Mouse (Mus musculus): ENCODE results near the gene Majin. TPM values are rescaled to one million over a fixed set of nuclear protein-coding genes. Genes with fewer than 3 reads are reported as not detected.

Majin gene
- polyA plus RNA-seq (2012; rRNA removed; ENCODE audit: low replicate concordance) = 0.26 and 0.46 TPM in 2 replicates

GRCm38 (mm10) chr19:6184131-6184530, at the start of gene Majin:
TSS of gene Majin (plus strand) at chr19:6184388.

GRCm38 (mm10) chr19:6140678-6141393, 43.4 kb upstream of the Majin start, which contains the start of gene Batf2:
TSS of gene Batf2 (plus strand) at chr19:6140983.

GRCm38 (mm10) chr19:6141394-6141749, 42.8 kb upstream of the Majin start, which contains the start of gene Arl2:
TSS of gene Arl2 (minus strand) at chr19:6141548.

GRCm38 (mm10) chr19:6226135-6226534, 41.9 kb downstream of the Majin start, which contains the start of gene Gpha2:
TSS of gene Gpha2 (plus strand) at chr19:6226380.

GRCm38 (mm10) chr19:6235084-6236052, 51.2 kb downstream of the Majin start, which contains the start of gene Ppp2r5b:
TSS of gene Ppp2r5b (minus strand) at chr19:6235872.

GRCm38 (mm10) chr19:6241274-6242107, 57.3 kb downstream of the Majin start, which contains the start of gene Atg2a:
TSS of gene Atg2a (plus strand) at chr19:6241668.

Other genes with a start within 250 kb of the Majin start
- 60.9 and 84.4 TPM in 2 replicates for gene Pola2, start 220.2 kb upstream of the Majin start, polyA plus RNA-seq (2012; rRNA removed; ENCODE audit: low replicate concordance)
- not detected in 2 replicates for gene Slc22a20, start 198.2 kb upstream of the Majin start, polyA plus RNA-seq (2012; rRNA removed; ENCODE audit: low replicate concordance)
- gene Capn1, start 168.5 kb upstream of the Majin start, polyA plus RNA-seq (2012; rRNA removed; ENCODE audit: low replicate concordance) = 42.0 and 72.3 TPM in 2 replicates
- 59.3 and 60.1 TPM in 2 replicates for gene Syvn1, start 137.8 kb upstream of the Majin start, polyA plus RNA-seq (2012; rRNA removed; ENCODE audit: low replicate concordance)
- 29.0 and 43.8 TPM in 2 replicates for gene Mrpl49, start 126.6 kb upstream of the Majin start, polyA plus RNA-seq (2012; rRNA removed; ENCODE audit: low replicate concordance)
- gene Fau, start 126.5 kb upstream of the Majin start, polyA plus RNA-seq (2012; rRNA removed; ENCODE audit: low replicate concordance) = 740 and 1,078 TPM in 2 replicates
- 43.0 and 48.9 TPM in 2 replicates for gene Znhit2, start 123.2 kb upstream of the Majin start, polyA plus RNA-seq (2012; rRNA removed; ENCODE audit: low replicate concordance)
- 39.1 and 40.1 TPM in 2 replicates for gene Tm7sf2, start 116.0 kb upstream of the Majin start, polyA plus RNA-seq (2012; rRNA removed; ENCODE audit: low replicate concordance)
- gene Vps51, start 107.2 kb upstream of the Majin start, polyA plus RNA-seq (2012; rRNA removed; ENCODE audit: low replicate concordance) = 67.5 and 83.1 TPM in 2 replicates
- gene Tmem262, start 104.4 kb upstream of the Majin start, polyA plus RNA-seq (2012; rRNA removed; ENCODE audit: low replicate concordance) = not detected in 2 replicates
- 0.19 and 0.49 TPM in 2 replicates for gene Gm28374, start 102.1 kb upstream of the Majin start, polyA plus RNA-seq (2012; rRNA removed; ENCODE audit: low replicate concordance)
- gene Zfpl1, start 99.4 kb upstream of the Majin start, polyA plus RNA-seq (2012; rRNA removed; ENCODE audit: low replicate concordance) = 100 and 103 TPM in 2 replicates
- gene Cdca5, start 99.4 kb upstream of the Majin start, polyA plus RNA-seq (2012; rRNA removed; ENCODE audit: low replicate concordance) = 0.30 and 4.4 TPM in 2 replicates
- not detected in 2 replicates for gene AC131692.1, start 90.0 kb upstream of the Majin start, polyA plus RNA-seq (2012; rRNA removed; ENCODE audit: low replicate concordance)
- 0.09 and 0.22 TPM in 2 replicates for gene Naaladl1, start 78.6 kb upstream of the Majin start, polyA plus RNA-seq (2012; rRNA removed; ENCODE audit: low replicate concordance)
- gene Sac3d1, start 65.7 kb upstream of the Majin start, polyA plus RNA-seq (2012; rRNA removed; ENCODE audit: low replicate concordance) = 19.6 and 37.2 TPM in 2 replicates
- 31.6 and 42.5 TPM in 2 replicates for gene Snx15, start 56.1 kb upstream of the Majin start, polyA plus RNA-seq (2012; rRNA removed; ENCODE audit: low replicate concordance)
- gene Batf2, start 43.4 kb upstream of the Majin start, polyA plus RNA-seq (2012; rRNA removed; ENCODE audit: low replicate concordance) = 8.7 and 11.0 TPM in 2 replicates
- 139 and 178 TPM in 2 replicates for gene Arl2, start 42.8 kb upstream of the Majin start, polyA plus RNA-seq (2012; rRNA removed; ENCODE audit: low replicate concordance)
- 0.63 and 0.66 TPM in 2 replicates for gene Gpha2, start 42.0 kb downstream of the Majin start, polyA plus RNA-seq (2012; rRNA removed; ENCODE audit: low replicate concordance)
- 90.3 and 103 TPM in 2 replicates for gene Ppp2r5b, start 51.5 kb downstream of the Majin start, polyA plus RNA-seq (2012; rRNA removed; ENCODE audit: low replicate concordance)
- gene Atg2a, start 57.3 kb downstream of the Majin start, polyA plus RNA-seq (2012; rRNA removed; ENCODE audit: low replicate concordance) = 38.8 and 43.8 TPM in 2 replicates
- 270 and 315 TPM in 2 replicates for gene Ehd1, start 92.3 kb downstream of the Majin start, polyA plus RNA-seq (2012; rRNA removed; ENCODE audit: low replicate concordance)
- 10.9 and 14.7 TPM in 2 replicates for gene Cdc42bpg, start 122.1 kb downstream of the Majin start, polyA plus RNA-seq (2012; rRNA removed; ENCODE audit: low replicate concordance)
- 41.0 and 72.1 TPM in 2 replicates for gene Men1, start 150.6 kb downstream of the Majin start, polyA plus RNA-seq (2012; rRNA removed; ENCODE audit: low replicate concordance)
- 114 and 147 TPM in 2 replicates for gene Map4k2, start 156.7 kb downstream of the Majin start, polyA plus RNA-seq (2012; rRNA removed; ENCODE audit: low replicate concordance)
- gene Sf1, start 179.3 kb downstream of the Majin start, polyA plus RNA-seq (2012; rRNA removed; ENCODE audit: low replicate concordance) = 88.7 and 113 TPM in 2 replicates
- gene Pygm, start 200.0 kb downstream of the Majin start, polyA plus RNA-seq (2012; rRNA removed; ENCODE audit: low replicate concordance) = 10.8 and 37.9 TPM in 2 replicates
- 130 and 352 TPM in 2 replicates for gene Rasgrp2, start 215.0 kb downstream of the Majin start, polyA plus RNA-seq (2012; rRNA removed; ENCODE audit: low replicate concordance)
- gene Nrxn2, start 234.3 kb downstream of the Majin start, polyA plus RNA-seq (2012; rRNA removed; ENCODE audit: low replicate concordance) = 1.3 and 8.7 TPM in 2 replicates

Measured in subcutaneous adipose tissue, adult 2 months (tissue).